Mouse (Mus musculus): ENCODE results near the gene Cntd1.
"Not testable (repeated sequence)": the region's sequence is repeated elsewhere in the genome, so short reads cannot be mapped to it uniquely, and the experiment has no call there.

Cntd1 gene

DNA sequence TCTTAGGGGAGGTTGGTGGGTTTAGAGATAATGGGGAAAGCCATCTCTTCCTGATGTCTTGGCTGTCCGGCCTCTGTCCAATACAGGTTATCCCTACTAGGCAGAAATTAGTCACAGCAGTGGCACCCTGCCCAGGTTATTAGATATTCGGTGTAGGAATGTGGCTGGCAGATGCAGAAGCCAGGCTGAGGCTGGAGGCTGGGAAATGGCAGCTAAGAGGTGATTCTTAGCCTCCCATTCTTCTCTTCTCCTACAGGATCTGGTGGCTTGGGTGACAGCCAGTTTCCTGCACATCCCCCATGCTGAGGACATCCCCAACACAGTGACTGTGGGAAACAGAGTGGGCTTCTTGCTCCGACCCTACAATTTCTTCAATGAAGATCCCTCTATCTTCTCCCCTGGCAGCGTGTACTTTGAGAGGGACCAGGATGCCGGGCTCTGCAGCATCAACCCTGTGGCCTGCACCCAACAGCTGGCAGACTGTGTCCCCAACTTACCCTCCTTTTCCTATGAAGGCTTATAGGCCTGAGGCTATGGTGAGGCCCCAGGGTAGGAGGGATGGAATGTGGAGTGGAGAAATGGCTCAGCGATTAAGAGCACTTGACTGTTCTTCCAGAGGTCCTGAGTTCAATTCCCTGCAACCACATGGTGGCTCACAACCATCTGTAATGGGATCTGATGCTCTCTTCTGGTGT lies 50.3 kb downstream of the Cntd1 start:
- no peak for ATAC-seq (ENCODE audit: insufficient number of reproducible peaks, low FRiP score, low TSS enrichment)

DNA sequence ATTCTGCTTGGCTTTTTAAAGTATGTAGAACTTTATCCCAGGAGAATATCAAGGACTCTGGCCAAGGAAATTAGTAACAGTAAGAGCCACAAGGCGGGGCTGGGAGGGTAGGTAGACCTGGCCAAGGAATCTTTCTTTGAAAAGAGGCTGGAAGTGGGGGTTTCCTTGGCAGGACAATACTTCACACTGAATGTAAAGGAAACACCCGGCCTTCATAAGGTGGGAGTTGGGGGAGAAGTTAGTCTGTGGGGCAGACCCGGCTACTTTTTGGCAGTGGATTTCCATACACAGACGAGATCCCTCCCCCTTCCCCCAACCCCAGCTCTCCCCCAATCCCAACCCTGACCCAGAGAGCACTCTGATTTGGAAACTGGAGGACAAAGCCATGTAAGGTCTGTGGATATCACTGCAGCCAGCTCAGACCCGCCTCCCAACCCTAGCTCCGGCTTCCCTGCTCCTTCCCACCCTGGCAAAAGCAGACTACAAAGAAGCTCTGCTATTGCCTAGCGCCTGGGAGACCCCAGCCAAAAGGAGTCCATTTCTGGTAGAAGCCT lies 51.6 kb downstream of the Cntd1 start, which contains the start of gene Aoc3:
Aoc3 (plus strand) TSS at position 235 of the 554 bp plus-strand sequence.
- no peak for ATAC-seq (ENCODE audit: insufficient number of reproducible peaks, low FRiP score, low TSS enrichment)

DNA sequence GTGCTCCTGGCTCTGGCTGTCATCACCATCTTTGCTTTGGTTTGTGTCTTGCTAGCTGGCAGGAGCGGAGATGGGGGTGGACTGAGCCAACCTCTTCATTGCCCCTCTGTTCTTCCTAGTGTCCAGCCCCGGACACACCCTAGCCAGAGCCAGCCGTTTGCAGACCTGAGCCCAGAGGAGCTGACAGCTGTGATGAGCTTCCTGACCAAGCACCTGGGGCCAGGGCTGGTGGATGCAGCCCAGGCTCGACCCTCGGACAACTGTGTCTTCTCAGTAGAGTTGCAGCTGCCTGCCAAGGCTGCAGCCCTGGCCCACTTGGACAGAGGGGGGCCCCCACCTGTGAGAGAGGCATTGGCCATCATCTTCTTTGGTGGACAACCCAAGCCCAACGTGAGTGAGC lies 52.1 kb downstream of the Cntd1 start:
- not testable (repeated sequence) for ATAC-seq (ENCODE audit: insufficient number of reproducible peaks, low FRiP score, low TSS enrichment)

DNA sequence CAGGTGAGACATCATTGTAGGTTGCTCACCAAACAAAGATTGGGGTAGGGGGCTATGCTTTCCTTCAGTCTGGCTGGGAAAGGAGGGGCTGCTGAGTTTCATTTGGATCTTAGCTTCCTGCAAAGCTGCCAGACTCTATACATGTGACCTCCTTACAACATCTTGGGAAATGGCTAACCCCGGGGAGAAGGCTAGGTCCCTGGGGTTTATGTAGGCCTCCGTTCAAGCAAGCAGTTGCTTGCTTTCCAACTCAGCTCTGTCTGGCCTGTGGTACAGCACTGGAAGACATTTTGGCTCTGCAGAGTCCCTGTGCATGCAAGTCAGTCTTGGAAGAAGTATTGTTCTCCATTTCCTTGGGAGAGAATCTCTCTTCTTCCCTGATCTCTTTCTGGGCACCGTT lies 53.7 kb downstream of the Cntd1 start:
- no peak for ATAC-seq (ENCODE audit: insufficient number of reproducible peaks, low FRiP score, low TSS enrichment)

DNA sequence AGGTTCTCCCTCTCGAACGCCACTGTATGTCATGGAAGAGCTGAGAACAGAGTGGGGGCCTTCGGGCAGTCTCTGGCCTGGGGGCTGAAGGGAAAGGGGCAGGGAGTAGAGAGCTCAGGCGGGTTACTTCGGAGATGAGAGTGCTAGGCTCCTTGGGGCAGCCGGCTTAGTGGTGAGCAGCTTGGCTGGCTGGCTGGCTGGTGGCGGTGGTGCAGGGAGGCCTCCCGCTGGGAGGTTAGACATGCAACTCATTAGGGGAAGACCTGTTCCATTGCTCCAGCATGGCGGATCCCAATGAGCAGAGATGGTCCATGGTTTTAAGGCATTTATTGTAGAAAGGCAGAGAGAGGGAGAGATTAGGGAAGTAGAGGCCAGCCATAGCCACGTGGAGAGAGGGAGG lies 55.2 kb downstream of the Cntd1 start:
- ATAC-seq (ENCODE audit: insufficient number of reproducible peaks, low FRiP score, low TSS enrichment), result no peak

DNA sequence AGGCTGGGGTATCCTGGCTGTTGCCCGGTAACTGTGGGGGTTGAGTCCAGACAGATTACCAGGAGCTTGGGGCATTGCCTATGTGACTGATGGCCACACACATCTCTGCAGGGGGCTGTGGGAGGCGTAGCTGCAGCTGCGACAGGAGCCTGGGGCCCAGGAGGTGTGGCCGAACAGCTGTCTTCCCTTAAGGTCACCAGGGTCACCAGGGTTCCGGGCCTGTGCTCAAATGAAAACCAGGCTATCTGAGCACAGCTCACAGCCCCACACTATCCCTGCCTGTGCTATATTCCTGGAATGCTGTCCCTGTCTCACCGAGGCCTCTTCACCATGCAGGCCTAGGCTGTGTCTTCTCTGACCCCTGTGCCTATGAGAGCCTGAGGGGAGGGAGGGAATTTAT lies 55.7 kb downstream of the Cntd1 start:
- ATAC-seq (ENCODE audit: insufficient number of reproducible peaks, low FRiP score, low TSS enrichment), result no peak

DNA sequence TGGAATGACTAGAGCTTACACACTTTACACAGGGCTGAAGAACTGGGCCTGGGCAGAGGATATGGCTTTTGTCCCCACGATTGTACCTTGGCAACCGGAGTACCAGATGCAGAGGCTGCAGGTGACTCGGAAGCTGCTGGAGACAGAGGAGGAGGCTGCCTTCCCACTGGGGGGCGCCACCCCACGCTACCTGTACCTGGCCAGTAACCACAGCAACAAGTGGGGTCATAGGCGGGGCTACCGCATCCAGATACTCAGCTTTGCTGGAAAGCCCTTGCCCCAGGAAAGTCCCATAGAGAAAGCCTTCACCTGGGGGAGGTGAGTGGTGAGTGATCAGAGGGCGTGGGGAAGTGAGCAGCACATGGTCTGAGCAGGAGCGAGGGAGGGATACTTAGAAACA lies 56.9 kb downstream of the Cntd1 start:
- ATAC-seq (ENCODE audit: insufficient number of reproducible peaks, low FRiP score, low TSS enrichment), result no peak

DNA sequence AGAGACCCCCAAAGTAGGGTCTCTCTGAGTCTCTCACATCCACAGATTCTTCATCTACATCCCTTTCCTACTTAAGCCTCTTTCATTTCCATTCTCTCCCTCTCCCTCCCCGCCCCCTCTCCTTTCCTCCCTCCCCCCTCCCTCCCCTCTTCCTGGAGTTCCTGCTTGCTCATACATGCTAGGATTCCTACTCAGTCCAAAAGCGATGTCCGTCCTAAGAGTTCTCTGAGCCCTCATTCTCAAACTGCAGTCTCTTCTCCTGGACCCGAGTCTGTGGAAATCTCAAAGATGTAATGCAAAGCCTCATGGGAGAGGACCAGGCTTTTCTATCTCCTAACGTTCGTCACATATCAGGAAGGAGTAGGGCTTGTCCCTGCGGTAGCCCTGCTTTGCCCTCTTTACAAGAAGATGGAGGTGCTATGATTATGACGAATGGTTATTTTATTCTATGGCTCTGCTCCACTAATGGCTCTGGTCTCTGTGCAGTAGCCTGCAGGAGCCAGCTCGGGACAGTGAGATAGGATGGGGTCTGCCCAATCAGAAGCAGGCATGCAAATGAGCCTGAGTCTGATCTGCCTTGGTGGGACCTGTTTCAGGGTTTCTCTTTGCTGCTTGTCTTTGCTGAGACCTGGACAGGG lies 59.4 kb downstream of the Cntd1 start:
- no peak; the same call in 1 of the 2 replicates for ATAC-seq (ENCODE audit: insufficient number of reproducible peaks, low FRiP score, low TSS enrichment)
